Mouse (Mus musculus) adrenal gland, postnatal 10 days (tissue): ENCODE data around the gene Plekhg2. TPM values are rescaled to one million over a fixed set of nuclear protein-coding genes. Genes with fewer than 3 reads are reported as not detected.

Experiments
- DNase-seq: peaks from one replicate; pipeline ENCODE4 v3.0.0; 2021; ENCODE audit warnings: mixed read lengths
- total RNA-seq, 2 experiments: library from RNA; stranded (reverse); gene quantifications; 2 replicates each; pipeline ENCODE4 v1.2.3; 2021

Plekhg2 gene
- total RNA-seq, 2 experiments from 2014 or later = 27.9 to 37.0 TPM

DNA sequence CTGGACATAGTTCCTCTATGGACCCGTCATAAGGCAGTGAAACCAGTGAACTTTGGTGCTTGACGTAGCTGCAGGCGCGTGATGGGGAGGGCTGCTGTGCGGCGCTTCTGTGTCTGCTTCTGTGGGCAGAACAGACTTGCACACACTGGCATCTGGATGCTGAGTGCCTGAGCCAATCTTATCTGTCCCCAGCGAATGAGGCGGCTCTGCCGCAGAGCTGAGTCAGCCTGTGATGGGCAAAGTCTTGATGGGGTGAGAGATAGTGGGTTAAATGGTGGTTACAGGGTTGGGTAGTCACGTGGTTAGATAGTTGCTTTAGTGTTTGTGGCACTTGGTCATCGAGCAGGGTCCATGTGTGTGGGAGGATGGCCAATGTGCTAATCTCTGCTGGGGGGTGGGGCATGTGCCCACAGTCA lies 10.6 kb upstream of the Plekhg2 start:
- peak; percentile 66 for DNase-seq

DNA sequence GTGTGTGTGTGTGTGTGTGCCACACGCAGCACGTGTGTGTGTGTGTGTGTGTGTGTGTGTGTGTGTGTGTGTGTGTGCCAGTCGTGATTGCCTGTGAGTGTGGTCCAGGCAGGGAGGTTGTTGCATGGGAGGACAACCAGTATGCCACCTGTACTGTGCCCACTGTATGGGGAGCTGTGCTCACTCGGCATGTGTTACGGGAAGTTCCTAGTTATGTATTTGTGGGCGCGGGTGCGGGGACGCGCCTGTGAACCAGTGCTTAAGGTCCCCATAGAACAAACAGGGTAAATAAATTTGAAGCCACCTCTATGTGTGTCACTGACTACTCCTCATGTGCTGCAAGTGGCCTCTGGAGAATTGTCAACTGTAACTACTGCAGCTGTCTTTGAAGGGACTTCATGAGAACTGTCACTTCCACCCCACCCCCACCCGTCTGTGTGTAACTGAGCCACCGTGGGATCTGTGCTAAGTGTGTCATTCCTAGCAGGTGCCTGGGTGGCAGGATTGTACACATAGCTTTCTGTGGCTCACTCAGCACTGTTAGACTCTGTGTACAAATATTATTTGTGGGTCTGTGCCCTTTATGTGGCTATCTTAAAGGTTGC lies 10.1 kb upstream of the Plekhg2 start:
- DNase-seq = no peak

DNA sequence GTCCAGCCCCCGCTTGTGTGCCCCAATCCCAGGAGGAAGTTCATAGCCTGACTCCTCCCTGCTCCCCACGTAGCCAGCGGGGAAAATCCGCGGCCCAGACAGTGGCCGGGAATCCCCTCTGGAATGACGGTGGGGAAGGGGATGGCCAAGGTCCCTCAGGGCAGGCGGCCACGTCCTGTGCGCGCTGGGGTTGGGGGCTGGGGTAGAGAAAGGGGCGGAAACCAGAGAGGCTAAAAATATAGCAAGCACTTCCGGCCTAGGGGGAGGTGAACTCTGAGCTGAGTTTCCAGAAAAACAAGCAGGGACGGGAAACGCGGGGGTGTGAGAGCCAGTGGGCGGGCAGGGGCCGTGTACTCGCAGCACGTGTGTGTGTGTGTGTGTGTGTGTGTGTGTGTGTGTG lies 9.5 kb upstream of the Plekhg2 start:
- peak; percentile 88 for DNase-seq

GRCm38 (mm10) chr7:28381017-28381790 lies 8.8 kb upstream of the Plekhg2 start:
- DNase-seq = peak; percentile 90

DNA sequence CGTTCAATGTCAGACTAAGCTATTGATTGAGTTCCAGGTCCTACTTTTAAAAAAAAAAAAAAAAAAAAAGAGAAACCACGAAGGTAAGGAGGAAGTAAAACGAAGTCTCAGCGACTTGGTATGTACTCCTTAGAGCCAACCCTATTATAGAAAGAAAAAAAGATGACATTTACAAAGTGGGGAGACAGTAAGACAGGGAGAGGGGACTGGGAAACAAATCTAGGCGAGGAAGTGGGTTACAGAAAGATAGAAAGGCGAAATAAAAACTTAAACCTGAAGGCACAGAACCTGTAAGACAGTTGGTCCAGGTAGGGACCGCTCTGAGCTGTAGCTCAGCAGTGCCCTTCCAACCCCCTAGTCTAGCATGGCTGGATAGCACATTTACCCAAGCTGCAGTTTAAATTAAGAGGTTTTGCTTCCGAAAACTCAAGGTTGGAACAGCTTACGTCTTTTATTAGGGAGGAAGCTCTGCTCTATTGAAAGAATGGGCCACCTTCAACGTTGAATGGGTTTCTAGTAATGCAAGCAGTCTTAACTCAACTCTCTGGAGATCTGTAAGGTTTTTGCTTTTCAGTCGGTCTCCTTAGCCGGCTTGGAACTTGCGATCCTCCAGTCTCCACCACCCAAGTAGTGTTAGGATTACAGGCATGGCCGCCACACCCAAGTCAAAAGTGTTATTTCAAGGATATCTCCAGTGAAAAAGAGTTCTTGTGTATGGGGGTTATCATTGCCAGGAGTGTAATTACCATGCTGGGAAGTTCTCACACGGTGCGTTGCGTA lies 8.0 kb upstream of the Plekhg2 start, which contains the start of gene Zfp36:
TSS of gene Zfp36 (minus strand) at position 17 of the 780 bp plus-strand sequence.
- DNase-seq = no peak

GRCm38 (mm10) chr7:28378769-28379651 lies 6.6 kb upstream of the Plekhg2 start:
- DNase-seq = peak; percentile 98

DNA sequence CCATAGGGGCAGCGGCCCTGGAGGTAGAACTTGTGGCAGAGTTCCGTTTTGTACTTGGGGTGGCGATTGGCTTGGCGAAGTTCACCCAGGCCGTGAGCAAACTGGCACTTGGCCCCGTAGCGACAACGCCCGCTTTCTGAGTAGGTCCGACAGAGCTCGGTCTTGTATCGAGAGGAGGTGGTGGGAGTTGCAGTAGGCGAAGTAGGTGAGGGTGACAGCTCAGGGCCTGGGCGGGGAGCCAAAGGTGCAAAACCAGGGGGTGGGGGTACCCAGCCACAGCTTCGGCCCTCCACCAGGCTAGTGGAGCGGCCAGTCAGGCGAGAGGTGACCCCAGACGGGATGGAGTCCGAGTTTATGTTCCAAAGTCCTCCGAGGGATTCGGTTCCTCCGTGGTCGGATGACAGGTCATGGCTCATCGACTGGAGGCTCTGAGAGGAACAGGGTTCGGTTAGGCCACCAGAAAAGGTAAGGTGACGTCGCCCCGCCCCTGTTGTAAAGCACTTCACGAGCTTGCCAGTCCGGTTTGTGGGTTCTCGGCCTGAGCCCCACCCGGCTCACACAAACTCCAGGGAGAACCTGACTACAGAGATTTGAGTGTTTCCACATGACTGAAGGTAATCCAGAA lies 5.8 kb upstream of the Plekhg2 start:
- peak; percentile 62 for DNase-seq

GRCm38 (mm10) chr7:28377190-28378065 lies 5.0 kb upstream of the Plekhg2 start:
- DNase-seq = no peak

GRCm38 (mm10) chr7:28376011-28376771 lies 3.8 kb upstream of the Plekhg2 start:
- DNase-seq = peak; percentile 85

GRCm38 (mm10) chr7:28375176-28375921 lies 3.0 kb upstream of the Plekhg2 start:
- DNase-seq = peak; percentile 93

DNA sequence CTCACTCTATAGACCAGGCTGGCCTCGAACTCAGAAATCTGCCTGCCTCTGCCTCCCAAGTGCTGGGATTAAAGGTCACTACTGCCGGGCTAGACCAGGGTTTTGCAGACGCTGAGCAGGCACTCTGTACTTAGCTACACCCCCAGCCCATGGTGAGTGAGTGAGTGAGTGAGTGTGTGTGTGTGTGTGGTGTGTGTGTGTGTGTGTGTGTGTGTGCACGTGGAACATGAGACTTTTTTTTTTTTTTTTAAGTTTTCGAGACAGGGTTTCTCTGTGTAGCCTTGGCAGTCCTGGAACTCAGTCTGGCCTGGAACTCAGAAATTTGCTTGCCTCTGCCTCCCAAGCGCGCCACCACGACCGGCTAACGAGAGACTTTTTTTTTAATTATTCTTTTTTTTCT lies 2.2 kb upstream of the Plekhg2 start:
- no peak for DNase-seq

DNA sequence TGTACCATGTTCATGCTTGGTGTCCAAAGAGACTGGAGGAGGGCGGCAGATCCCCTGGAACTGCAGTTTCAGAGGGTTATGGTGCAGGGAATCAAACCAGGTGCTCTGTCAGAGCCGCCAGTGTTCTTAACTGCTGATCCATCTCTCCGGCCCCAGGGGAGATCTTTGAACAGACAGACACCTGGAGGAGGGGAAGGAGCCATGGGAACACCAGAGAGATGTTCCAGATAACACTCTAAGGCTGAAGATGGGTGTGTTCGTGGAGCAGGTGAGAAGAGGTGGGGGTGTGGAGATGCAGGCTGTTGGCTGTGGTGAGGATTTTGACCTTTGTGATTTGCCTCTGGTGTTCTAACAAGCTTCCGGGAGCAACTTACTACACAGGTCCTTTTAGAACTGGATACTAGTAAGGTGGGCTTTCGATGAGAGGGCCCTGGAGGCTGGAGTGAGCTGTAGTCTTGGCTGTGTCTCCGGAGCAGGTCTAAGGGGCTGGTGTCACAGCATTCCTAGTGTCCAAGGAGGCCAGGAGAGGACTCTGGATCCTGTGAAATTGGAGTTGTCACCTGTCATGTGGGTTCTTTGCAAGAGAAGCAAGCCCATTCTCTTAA lies 1.6 kb upstream of the Plekhg2 start:
- no peak for DNase-seq

DNA sequence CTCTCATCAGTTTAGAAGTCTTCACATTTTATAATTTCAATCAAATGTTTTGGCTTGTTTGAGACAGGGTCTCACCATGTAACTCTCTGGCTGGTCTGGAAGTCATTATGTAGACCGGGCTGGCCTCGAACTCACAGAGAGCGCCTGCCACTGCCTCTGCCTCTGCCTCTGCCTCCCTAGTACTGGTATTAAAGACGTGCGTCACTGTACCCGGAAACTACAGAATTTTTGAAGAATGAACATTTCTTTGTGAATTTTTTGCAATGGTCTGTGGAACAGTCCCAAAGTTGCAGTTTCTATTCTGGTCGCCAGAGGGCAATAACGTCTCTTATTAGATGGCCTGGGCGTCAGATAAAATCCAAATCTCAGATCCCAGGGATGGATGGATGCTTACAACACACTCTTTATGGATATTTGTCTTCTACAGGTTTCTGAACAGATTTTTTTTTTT lies 757 bp upstream of the Plekhg2 start:
- DNase-seq = peak; percentile 86

DNA sequence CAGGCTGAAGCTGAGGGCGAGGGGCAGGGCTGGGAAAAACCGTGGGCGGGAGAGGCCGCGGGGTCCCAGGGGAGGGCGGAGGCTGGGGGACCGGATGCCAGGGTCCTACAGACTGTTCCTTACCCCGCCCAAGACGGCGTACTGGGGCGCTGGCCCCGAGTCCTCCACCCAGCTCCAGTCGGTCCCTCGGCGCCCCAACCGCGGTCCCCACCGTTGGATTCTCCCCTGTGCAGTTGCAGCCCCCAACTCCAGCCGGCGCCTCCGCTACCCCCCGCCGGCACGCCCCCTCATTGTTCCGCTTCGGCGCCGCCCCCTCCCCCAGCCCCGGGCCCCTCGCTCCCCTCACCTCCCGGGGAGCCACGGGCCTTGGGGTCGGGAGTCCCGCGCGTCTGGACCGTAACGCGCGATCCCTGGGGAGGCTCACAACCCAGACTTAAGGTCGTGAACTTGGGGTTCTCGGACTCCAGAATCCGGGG lies 847 bp downstream of the Plekhg2 start:
- peak; percentile 72 for DNase-seq

GRCm38 (mm10) chr7:28370977-28371513 lies 1.4 kb downstream of the Plekhg2 start:
- no peak for DNase-seq

DNA sequence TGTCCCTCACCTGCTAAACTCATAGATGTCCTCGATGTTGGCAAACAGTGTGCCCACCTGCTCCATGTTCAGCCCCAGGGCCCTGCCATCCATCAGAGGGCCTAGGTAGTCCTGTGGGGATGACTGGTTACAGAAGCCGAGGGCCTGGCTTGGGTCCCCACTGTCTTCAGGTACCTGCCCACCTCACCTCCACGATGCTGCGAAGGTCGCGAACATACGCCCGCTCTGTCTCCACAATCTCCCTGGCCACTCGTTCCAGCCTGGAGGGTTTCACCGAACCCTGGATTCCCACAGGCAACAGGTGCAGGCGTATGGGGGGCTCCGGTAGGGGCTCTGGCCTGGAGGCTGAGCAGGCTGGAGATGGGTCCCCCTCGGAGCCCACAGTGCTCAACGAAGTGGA lies 2.3 kb downstream of the Plekhg2 start:
- DNase-seq = no peak

DNA sequence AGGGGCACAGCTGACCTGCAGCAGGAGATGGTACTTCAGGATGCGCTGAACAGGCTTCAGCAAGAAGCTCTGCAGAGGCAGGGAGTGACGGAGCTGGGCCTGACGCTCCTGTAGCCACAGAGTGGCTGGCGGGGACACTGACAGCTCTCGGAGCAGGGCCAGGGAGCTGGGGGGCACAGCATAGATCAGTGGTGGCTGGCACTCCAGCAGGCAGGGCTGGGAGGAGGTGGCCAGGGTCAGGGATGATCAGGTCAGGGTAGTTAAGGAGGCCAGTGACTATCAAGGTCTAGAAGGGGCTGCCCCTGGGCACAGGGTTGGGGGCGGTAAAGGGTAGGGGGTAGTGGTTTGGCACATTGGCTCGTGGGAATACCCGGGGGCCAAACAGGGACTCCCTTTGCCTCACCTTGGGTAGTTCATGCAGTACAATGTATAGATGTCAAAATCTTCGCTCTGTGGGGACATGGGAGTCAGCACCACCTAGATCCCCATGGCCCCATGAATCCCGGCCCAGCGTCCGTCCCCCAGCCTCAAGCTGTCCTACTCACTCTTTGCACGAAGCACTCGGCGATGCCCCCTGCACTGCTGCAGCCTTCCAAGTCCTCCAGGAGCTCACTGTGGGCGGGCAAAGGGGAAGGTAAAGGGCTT lies 4.0 kb downstream of the Plekhg2 start:
- no peak for DNase-seq
